Mouse (Mus musculus) adrenal gland, adult 8-10 months (tissue): ENCODE results near the gene Slirp. TPM values are rescaled to one million over a fixed set of nuclear protein-coding genes. Genes with fewer than 3 reads are reported as not detected.
A peak's percentile ranks its signal among the peaks of the same experiment; 100 is the strongest.

Experiments used
- DNase-seq: peaks from one replicate; pipeline ENCODE4 v3.0.0; 2022
- total RNA-seq, 4 experiments: library from RNA; stranded (reverse); gene quantifications; 2 replicates each; pipeline ENCODE4 v1.2.4; 2022

Gene Slirp
- total RNA-seq: 100 to 1,000 TPM; 156 to 205 (median 191) TPM

DNA sequence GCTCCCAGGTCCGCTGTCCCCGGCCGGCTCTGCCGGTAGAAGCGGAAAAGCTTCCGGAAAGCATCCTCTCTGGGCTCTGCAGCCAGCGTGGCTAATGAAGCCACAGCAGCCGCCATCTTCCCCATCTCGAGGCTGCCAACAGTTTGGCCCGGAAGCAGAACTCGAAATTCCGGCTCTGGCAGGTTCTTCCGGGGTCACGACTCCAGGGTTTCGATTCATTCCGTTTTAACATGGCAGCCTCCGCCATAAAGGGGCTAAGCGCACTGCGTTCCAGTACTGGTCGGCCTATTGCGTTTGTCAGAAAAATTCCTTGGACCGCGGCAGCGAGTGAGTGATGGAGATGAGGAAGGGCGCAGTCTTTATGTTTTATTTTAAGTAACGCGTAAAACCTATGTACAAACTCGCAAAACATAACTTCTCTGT is at the start of gene Slirp, which contains the start of gene Alkbh1:
Slirp (plus strand) TSS at position 197 of the 423 bp plus-strand sequence.
Alkbh1 (minus strand) TSS at position 318 of the 423 bp plus-strand sequence.
- peak; percentile 84 for DNase-seq

DNA sequence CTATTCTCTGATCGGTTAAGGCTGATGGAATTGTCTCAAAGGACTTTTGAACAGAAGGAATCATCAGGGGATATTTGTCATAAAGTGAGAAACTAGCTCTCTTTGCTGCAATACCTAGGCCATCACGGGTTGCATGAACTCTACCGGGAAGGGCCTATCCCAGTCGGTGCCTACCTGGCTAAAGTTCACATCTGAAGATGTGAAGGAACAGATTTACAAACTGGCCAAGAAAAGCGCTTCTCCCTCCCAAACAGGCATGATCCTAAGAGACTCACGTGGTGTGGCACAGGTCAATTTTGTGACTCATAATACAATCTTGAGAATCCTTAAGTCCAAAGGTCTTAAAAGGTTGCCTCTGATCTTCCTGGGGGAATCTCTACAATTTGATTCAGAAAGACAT is 49.4 kb upstream of the Slirp start:
- no peak for DNase-seq

GRCm38 (mm10) chr12:87397126-87397525 is 46.6 kb upstream of the Slirp start:
- DNase-seq: no peak

- peak; percentile 65 for DNase-seq
These were observed 45.8 kb upstream of the Slirp start for GRCm38 (mm10) chr12:87397811-87398417.

DNA sequence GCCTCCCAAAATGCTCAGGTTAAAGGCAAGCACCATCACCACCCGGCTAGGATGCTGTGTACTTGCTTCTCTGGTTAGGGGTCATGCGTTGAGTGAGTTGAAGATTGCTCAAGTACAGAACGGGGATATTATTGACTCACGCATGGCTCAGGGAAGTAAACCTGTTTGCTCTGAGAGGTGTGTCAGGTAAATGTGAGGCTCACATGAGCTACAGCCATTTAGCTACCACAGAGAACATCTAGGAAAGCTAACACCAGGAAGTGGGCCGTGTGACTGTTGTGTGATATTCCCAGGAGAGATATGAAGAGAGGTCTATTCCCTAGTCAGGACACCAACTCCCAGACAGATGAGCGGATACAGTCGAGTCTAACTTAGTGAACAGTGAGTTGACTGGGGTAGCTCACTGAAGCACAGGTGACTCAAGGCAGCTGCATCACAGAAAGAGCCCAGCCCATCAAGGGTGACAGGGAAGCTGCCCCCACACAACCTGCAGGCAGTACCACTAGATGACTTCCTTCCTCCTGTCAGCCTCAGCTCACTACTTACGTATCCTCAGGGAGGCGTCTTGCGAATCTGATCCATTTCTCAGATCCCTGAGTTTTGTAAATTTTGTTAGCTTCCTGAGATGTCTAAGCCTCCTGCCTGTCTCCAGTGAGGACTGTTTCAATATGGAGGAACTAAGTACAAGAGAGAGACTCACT is 44.4 kb upstream of the Slirp start:
- no peak for DNase-seq

DNA sequence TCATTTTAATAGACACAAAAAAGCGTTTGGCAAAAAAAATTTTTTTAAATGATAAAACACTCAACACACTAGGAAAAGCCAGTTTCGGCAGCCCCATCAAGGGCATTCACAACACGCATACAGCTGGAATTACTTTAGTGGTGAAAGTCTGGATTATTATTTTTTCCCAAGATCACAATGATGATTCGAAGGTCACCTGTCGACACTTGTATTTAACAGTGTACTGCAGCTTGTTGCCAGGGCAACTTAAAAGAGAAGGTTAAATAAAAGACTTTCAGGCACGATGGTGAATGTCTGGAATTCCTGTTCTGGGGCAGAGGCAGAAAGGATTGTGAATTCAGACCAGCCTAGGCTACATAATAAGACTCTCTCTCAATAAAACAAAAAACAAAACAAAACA is 41.8 kb upstream of the Slirp start:
- DNase-seq: no peak

DNA sequence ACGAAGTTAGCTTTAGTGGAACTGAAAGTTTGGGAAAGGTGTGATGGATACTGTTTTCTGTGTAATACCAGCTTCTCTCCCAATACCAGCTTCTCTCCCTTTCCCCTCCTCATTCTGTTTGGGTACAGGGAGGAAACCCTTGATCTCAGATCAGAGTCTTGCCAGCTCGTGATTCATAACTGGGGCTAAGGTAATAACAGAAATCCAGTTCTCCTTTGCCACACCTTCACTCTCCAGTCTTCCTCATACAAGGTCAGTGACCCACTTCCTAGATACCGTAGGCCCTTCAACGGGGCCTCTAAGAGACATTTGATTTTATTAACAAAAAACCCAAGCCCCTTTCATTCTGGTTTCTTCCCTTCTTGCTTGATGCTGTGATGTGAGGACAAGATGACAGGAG is 38.5 kb upstream of the Slirp start:
- no peak for DNase-seq

- DNase-seq: no peak
These were observed 38.0 kb upstream of the Slirp start for GRCm38 (mm10) chr12:87405721-87406120.

- peak; percentile 59 for DNase-seq
These were observed 35.7 kb upstream of the Slirp start for GRCm38 (mm10) chr12:87407869-87408605.

DNA sequence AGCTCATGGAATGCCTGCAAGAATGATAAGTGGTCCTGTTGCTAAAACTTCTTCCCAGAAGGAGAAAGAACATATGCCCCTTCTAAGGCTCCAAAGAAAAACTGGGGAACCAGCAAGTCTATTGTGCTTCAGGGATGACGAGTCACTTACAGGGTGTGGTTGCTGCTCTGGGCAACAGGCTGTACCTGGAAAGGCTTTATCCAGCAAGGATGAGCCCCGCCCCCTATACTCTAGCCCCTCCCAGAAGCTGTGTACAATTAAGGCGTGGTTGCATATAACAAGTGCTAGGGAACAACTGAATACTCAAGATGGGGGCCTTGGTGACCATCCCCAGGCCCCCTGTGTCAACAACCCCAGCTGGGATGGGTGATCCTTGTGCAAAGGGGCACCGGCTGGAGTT is 34.6 kb upstream of the Slirp start:
- DNase-seq: no peak

DNA sequence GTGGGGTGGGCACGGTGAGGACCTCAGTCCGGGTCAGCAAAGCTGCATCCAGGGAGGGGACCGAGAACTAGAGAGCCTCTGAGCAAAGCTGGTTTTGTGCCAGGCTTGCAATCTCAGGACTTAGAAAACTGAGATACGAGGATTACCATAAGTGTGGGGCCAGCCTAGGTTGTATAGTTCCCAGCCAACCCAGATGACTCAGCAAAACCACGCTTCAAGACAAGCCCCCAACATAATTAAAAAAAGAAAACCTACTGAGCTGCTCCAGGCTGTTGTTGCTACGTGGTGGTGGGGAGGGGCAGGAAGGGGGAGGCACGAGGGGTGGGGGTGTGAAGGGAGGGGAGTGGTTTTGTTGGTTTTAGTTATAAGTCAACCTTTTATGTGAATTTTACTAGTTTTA is 32.7 kb upstream of the Slirp start:
- DNase-seq: no peak

DNA sequence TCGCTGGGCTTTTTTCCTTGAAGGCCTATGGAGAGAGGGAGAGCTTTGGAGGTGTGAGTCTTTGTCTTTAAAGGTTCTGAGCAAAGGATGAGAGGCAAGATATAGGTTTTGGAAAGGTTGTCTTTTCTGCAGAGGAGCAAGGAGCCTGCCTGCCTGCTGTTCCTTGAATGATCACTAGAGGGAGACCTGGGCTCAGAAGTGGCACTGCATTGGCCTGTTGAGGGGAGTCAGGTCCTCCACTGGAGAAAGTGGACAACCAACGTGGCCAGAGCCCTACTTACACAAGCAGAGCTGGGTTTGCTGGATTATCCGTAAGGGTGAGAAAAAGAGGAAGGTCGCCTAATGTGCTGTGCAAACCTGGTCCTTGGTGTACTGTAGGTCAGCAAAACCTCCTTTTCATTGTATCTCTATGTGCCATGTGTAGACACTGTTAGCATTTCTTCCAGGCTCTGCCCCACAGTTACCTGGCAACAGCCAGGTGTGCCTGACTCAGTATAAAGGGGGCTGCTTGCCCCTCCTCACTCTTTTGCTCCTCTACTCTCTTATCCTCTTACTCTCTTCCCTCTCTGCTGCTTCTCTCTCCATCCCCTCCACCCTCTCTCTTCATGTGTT is 30.4 kb upstream of the Slirp start:
- no peak for DNase-seq

GRCm38 (mm10) chr12:87415358-87415757 is 28.3 kb upstream of the Slirp start:
- no peak for DNase-seq

GRCm38 (mm10) chr12:87416690-87417089 is 27.0 kb upstream of the Slirp start:
- peak; percentile 51 for DNase-seq

- no peak for DNase-seq
These were observed 24.8 kb upstream of the Slirp start for GRCm38 (mm10) chr12:87418921-87419320.

DNA sequence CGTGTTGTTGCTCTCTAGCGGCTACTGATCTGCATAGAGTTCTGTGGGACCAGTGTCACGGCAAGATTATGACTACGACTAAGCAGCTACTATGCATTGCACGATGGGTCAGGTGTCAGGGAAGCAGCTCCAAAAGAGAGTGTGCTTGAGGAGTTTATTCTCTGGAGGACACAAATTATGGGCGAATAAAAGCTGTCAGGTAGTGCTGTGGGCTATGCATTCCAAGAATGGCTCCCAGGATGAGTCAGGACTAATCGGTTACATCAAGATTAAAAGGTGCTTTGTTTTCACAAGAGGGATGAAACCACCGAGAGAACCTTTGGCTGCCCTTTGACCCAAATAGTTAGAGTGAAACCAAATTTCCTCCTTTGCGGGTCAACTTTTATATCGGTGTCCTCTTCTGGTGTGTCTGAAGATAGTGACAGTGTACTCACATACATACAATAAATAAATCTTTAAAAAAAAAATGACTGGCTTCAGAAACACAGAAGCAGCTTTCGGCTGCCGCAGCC is 23.7 kb upstream of the Slirp start:
- no peak for DNase-seq

GRCm38 (mm10) chr12:87421708-87422507 is 21.8 kb upstream of the Slirp start:
- no peak for DNase-seq

GRCm38 (mm10) chr12:87423700-87424099 is 20.0 kb upstream of the Slirp start:
- DNase-seq: no peak

DNA sequence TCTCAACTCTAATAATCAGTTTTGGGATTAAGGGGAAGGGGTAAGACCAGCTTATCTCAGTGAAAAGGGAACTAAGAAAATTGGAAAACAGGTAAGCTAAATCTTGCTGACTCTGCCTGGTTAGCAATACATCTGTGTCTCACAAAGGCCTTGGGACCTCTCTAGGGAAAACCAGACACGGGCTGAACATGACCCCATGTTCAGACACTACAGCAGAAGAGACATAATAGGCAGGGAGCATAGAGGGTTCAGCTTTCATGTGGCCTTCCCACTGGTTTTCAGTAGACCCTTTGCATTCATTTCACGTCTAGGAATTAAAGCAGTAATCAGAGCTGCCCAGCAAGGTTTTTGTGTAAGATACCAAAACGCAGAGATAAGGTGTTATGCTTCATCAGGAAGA is 19.2 kb upstream of the Slirp start:
- no peak for DNase-seq

GRCm38 (mm10) chr12:87426354-87427031 is 17.2 kb upstream of the Slirp start:
- DNase-seq: no peak

- no peak for DNase-seq
These were observed 15.4 kb upstream of the Slirp start for GRCm38 (mm10) chr12:87428295-87428694.
